Mouse (Mus musculus): ENCODE results near the gene Fam161a. TPM values are rescaled to one million over a fixed set of nuclear protein-coding genes. Genes with fewer than 3 reads are reported as not detected.

Fam161a gene
- 3.2 TPM for polyA plus RNA-seq (2017; shearing (Covaris generic))

DNA sequence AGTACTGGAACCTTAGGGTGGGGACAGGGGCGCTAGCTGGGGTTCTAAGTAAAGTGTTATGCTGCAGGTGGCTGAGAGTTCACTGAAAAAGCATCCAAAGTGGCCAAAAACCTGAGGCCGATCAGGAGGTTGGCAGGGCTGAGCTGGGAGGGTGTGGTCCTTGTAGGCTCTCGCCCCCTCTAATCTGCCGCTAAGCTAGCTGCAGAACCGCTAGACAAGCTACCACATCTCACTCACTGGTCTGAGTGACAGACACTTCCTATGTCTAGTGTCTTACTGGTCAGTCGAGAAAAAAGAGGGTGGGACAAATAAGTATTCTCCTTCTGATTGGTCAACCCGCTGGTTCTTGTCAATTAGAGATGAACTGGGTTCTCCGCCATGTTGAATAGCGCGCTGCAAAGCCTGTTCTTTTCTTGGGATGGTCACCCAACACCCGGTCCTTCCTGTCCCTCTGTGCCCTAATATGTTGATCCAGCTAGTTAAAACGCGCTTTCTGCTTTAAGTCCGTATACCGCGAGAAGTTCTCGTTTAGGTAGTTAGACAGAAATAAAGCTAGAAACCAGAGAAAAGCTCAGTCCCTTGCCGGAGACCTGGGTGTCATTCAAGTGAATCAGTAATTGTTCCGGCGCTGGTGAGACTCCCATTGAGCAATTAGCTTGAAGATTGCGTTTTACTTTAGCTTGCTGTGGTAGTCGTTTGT lies at the start of gene Fam161a:
Fam161a (plus strand) TSS at position 51 of the 700 bp plus-strand sequence.

DNA sequence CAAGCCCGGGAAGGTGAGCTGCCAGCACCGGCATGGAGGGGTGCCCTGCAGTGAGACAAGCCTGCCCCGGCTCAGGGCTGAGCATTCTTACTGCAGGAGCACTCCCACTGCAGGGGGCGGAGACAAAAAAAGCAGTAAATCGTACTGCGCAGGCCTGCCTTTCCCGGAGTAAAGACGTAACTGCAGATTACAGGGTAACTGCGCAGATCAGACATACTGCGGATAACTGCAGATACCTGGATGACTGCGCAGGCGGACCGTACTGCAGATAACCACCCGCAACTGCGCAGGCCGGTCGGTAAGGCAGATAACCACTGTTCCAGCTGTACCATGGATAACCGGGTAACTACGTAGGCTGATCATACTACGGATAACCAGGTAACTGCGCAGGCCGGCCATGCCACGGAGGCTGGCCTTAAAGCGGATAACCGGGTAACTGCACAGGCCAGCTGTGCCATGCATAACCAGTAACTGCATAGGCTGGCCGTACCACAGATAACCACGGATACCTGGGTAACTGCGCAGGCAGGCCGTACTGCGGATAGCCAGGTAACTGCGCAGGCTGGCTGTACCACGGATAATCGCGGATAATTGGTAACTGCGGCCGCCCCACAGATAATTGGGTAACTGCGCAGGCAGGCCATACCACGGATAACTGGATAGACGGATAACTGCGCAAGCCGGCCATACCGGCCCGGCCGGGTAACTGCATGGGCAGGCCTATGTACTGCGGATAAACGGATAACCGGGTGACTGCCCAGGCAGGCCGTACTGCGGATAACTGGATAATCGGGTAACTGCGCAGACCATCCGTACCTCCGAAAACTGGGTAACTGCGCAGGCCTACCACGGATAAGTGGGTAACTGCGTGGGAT lies 35.3 kb upstream of the Fam161a start, which contains the start of gene Zrsr1:
Zrsr1 (plus strand) TSS at position 171 of the 875 bp plus-strand sequence.

DNA sequence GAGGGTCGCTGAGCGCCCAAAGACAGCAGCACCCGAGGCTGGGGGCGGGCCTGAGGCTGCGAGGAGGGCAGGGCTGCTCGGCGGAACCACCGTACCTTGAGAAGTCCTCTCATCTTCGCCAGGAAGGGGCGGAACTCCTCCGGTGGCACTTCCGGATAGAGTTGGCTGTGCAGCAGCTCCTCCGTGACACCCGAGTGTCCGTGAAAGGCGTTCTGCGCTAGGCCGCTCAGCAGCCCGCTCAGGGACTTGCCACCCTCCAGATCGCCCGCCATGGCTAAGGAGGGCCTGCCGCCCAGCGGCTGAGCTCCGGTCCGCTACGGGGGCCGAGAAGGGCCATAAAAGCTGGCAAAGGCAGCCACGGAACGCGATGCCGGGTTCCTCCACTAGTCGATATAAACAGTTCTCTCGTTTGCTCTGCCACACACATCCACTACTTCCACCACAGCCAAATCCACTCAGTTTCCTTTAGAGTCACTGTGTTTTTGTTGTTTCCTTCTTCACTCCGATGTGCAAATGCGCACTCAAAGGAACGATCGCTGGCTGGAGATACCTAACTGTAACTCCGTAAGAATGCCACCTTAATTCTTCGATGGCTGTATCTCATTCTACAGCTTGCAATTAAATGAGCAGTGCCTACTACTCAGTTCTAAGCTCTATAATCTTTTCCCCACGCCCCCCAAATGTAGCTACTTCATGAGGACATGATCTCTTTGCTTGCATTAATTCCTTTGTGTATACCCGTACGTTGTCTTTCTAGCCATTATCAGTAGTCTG lies 25.2 kb upstream of the Fam161a start, which contains the start of the genes Gm28048 and Commd1:
Gm28048 (minus strand) TSS at position 107 of the 774 bp plus-strand sequence.
Commd1 (minus strand) TSS at position 399 of the 774 bp plus-strand sequence.

GRCm38 (mm10) chr11:22990393-22991126 lies 16.8 kb upstream of the Fam161a start, which contains the start of gene Cct4:
Gene Cct4, plus strand, starts transcription at chr11:22990519.

Other genes starting within 250 kb of the Fam161a start
- 22.3 TPM for gene B3gnt2, start 146.6 kb upstream of the Fam161a start, polyA plus RNA-seq (2017; shearing (Covaris generic))
- gene Zrsr1, start 35.5 kb upstream of the Fam161a start, polyA plus RNA-seq (2017; shearing (Covaris generic)) = 2.8 TPM
- gene Gm28048, start 25.4 kb upstream of the Fam161a start, polyA plus RNA-seq (2017; shearing (Covaris generic)) = 32.5 TPM
- gene Commd1, start 25.1 kb upstream of the Fam161a start, polyA plus RNA-seq (2017; shearing (Covaris generic)) = 103 TPM
- 255 TPM for gene Cct4, start 17.0 kb upstream of the Fam161a start, polyA plus RNA-seq (2017; shearing (Covaris generic))
- gene Xpo1, start 248.5 kb downstream of the Fam161a start, polyA plus RNA-seq (2017; shearing (Covaris generic)) = 96.7 TPM